ENCODE assay signal across 17 mouse cellular contexts in genomic region chr3:138881725-138882347, GRCm38 (mm10).
DNase-seq lines count a peak whose midpoint lies in the region; ATAC-seq and TF ChIP-seq lines count a peak whose summit lies in the region.
"Had no signal": no experiment of that assay in that cellular context is flagged by ENCODE, and none has a peak within 500 bp of the region (broad histone marks: within the 10 kb centered on the region; RNA-seq: fewer than 3 reads in every experiment).

No protein-coding gene starts in this region.

- ATAC-seq in hindbrain, embryonic 11.5 days (ENCODE audit: low FRiP score) = peak; percentile 30; the same call in 1 of the 2 replicates
- peak; percentile 57 for ATAC-seq in forebrain, embryonic 13.5 days
- ATAC-seq in hindbrain, postnatal 0 days = peak; percentile 35
- no peak for ATAC-seq in kidney, embryonic 15.5 days (replicated peaks; ENCODE audit: low FRiP score)

- no peak for DNase-seq in hindbrain, embryonic 11.5 days (ENCODE audit: low spot score)
- no peak for DNase-seq in hindbrain, embryonic 10.5 days (ENCODE audit: low spot score)
- peak; percentile 23 for DNase-seq in MEL-GATA-1-ER (ENCODE audit: extremely low read depth, low read depth)
- peak; percentile 59 for DNase-seq in hindbrain, postnatal 0 days (ENCODE audit: low spot score)
- DNase-seq in gastrocnemius, postnatal 14 days = no peak
- DNase-seq: adrenal gland, adult 8-10 months; cerebellum, postnatal 25 days; kidney, adult 18-20 months; left cerebral cortex, postnatal 4 days; lung, postnatal 4 days; right cerebral cortex, postnatal 4 days; thymus, postnatal 4 days had no signal

- intact Hi-C loops in gastrocnemius, postnatal 14 days (cut with DNase I; ENCODE audit: low total_unique reads) = no loop called here

- H3K4me3 ChIP-seq in hindbrain, embryonic 11.5 days (ENCODE audit: low read depth, low read length) = no peak overlapping the region
- no peak overlapping the region for H3K4me3 ChIP-seq in hindbrain, embryonic 10.5 days
- no peak overlapping the region for H3K4me3 ChIP-seq in forebrain, embryonic 13.5 days
- no peak overlapping the region for H3K4me3 ChIP-seq in hindbrain, postnatal 0 days (ENCODE audit: low read length)
- no peak overlapping the region for H3K4me3 ChIP-seq in kidney, embryonic 15.5 days (replicated peaks)
- H3K4me3 ChIP-seq: liver, embryonic 15.5 days; stomach, embryonic 15.5 days had no signal

- H3K4me1 ChIP-seq in hindbrain, embryonic 11.5 days (replicated peaks; ENCODE audit: control insufficient read depth, insufficient read depth, low read length) = no peaks in the 10 kb centered on the region
- peaks cover 20% of the 10 kb centered on the region for H3K4me1 ChIP-seq in hindbrain, embryonic 10.5 days (replicated peaks)
- peaks cover 21% of the 10 kb centered on the region for H3K4me1 ChIP-seq in forebrain, embryonic 13.5 days
- H3K4me1 ChIP-seq in hindbrain, postnatal 0 days (ENCODE audit: insufficient read depth, low read length) = peaks cover 2% of the 10 kb centered on the region; the same call in 1 of the 2 replicates
- 0 out of 2 replicates have a peak, but pooled peaks cover 2% of the 10 kb centered on the region for H3K4me1 ChIP-seq in kidney, embryonic 15.5 days
- H3K4me1 ChIP-seq: stomach, embryonic 15.5 days had no signal

- H3K9ac ChIP-seq in hindbrain, embryonic 11.5 days (ENCODE audit: low read depth, low read length) = no peak overlapping the region
- H3K9ac ChIP-seq in forebrain, embryonic 13.5 days = no peak overlapping the region
- no peak overlapping the region for H3K9ac ChIP-seq in hindbrain, postnatal 0 days (replicated peaks; ENCODE audit: low read length)
- no peak overlapping the region for H3K9ac ChIP-seq in kidney, embryonic 15.5 days
- H3K9ac ChIP-seq: liver, embryonic 15.5 days; stomach, embryonic 15.5 days had no signal

- TF ChIP-seq CTCF in hindbrain, postnatal 0 days (IDR thresholded peaks at IDR 0.05; ENCODE audit: low read depth) = no peak

- WGBS in hindbrain, embryonic 11.5 days = 84% methylated on average over 6 of the region's 6 CpGs
- WGBS in hindbrain, embryonic 10.5 days = 78% methylated on average over 6 of the region's 6 CpGs
- WGBS in forebrain, embryonic 13.5 days = 56% methylated on average over 6 of the region's 6 CpGs
- WGBS in hindbrain, postnatal 0 days = 60% methylated on average over 6 of the region's 6 CpGs
- 78% methylated on average over 6 of the region's 6 CpGs for WGBS in kidney, embryonic 15.5 days

- H3K9me3 ChIP-seq in hindbrain, embryonic 11.5 days (ENCODE audit: control insufficient read depth, low read length) = no peaks in the 10 kb centered on the region
- H3K9me3 ChIP-seq in hindbrain, embryonic 10.5 days = no peaks in the 10 kb centered on the region
- H3K9me3 ChIP-seq in forebrain, embryonic 13.5 days (replicated peaks) = no peaks in the 10 kb centered on the region
- H3K9me3 ChIP-seq in hindbrain, postnatal 0 days (ENCODE audit: low read length) = no peaks in the 10 kb centered on the region
- H3K9me3 ChIP-seq in kidney, embryonic 15.5 days (replicated peaks) = no peaks in the 10 kb centered on the region
- H3K9me3 ChIP-seq: liver, embryonic 15.5 days; stomach, embryonic 15.5 days had no signal

- H3K27me3 ChIP-seq in hindbrain, embryonic 11.5 days (ENCODE audit: control insufficient read depth, insufficient read depth, low read length) = no peaks in the 10 kb centered on the region
- H3K27me3 ChIP-seq in hindbrain, embryonic 10.5 days (ENCODE audit: insufficient read depth, poor library complexity, severe bottlenecking) = no peaks in the 10 kb centered on the region
- H3K27me3 ChIP-seq in forebrain, embryonic 13.5 days = no peaks in the 10 kb centered on the region
- H3K27me3 ChIP-seq in hindbrain, postnatal 0 days (ENCODE audit: insufficient read depth, low read length) = no peaks in the 10 kb centered on the region
- no peaks in the 10 kb centered on the region for H3K27me3 ChIP-seq in kidney, embryonic 15.5 days
- H3K27me3 ChIP-seq: CH12.LX; liver, embryonic 15.5 days; stomach, embryonic 15.5 days had no signal

- H3K36me3 ChIP-seq in hindbrain, embryonic 11.5 days (ENCODE audit: control insufficient read depth, insufficient read depth, low read length) = no peaks in the 10 kb centered on the region
- H3K36me3 ChIP-seq in hindbrain, embryonic 10.5 days = peaks cover 6% of the 10 kb centered on the region
- H3K36me3 ChIP-seq in forebrain, embryonic 13.5 days (ENCODE audit: poor library complexity, severe bottlenecking) = peaks cover 16% of the 10 kb centered on the region
- H3K36me3 ChIP-seq in hindbrain, postnatal 0 days (ENCODE audit: insufficient read depth, low read length) = no peaks in the 10 kb centered on the region; the same call in 1 of the 2 replicates
- H3K36me3 ChIP-seq in kidney, embryonic 15.5 days = no peaks in the 10 kb centered on the region
- H3K36me3 ChIP-seq: liver, embryonic 15.5 days; stomach, embryonic 15.5 days had no signal

- no peak overlapping the region for H3K4me2 ChIP-seq in hindbrain, embryonic 11.5 days (replicated peaks; ENCODE audit: low read depth, low read length)
- no peak overlapping the region for H3K4me2 ChIP-seq in forebrain, embryonic 13.5 days
- H3K4me2 ChIP-seq in hindbrain, postnatal 0 days (ENCODE audit: low read depth, low read length) = no peak overlapping the region
- H3K4me2 ChIP-seq in kidney, embryonic 15.5 days = no peak overlapping the region
- H3K4me2 ChIP-seq: liver, embryonic 15.5 days; stomach, embryonic 15.5 days had no signal

- H3K27ac ChIP-seq in hindbrain, embryonic 11.5 days (ENCODE audit: low read depth, low read length) = no peak overlapping the region
- H3K27ac ChIP-seq in hindbrain, embryonic 10.5 days = no peak overlapping the region
- no peak overlapping the region for H3K27ac ChIP-seq in forebrain, embryonic 13.5 days
- H3K27ac ChIP-seq in hindbrain, postnatal 0 days = no peak overlapping the region
- no peak overlapping the region for H3K27ac ChIP-seq in kidney, embryonic 15.5 days
- H3K27ac ChIP-seq: liver, embryonic 15.5 days; stomach, embryonic 15.5 days had no signal

Comparison
In these comparisons a context has a peak if more than half of its experiments do, and no peak if none do; other contexts are left out.
1. DNase-seq: peak in MEL-GATA-1-ER (single experiment) and hindbrain, postnatal 0 days (single experiment); none in hindbrain, embryonic 11.5 days (single experiment), hindbrain, embryonic 10.5 days (single experiment) and gastrocnemius, postnatal 14 days (single experiment).